Mouse (Mus musculus): ENCODE data around the gene Ndc1.
A peak's percentile ranks its signal among the peaks of the same experiment; 100 is the strongest.

The Ndc1 gene

DNA sequence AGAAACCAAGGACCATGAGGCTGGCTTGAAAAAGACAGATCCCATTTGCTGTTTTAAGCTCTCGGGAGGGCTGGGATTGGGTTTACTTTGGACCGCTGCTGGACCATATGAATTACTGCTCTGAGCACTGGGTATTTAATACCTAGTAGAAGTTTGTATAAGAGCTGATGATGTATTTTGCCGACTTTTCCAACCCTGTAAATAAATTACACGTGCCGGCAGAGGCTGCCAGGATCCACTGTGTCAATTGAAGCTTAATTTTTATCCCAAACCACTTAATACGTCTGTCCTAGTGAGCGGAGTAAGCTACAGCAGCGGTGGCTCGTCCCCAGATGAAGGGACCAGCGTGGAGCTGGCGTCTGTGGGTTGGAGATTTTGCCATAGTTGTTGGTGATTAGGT is 74.7 kb downstream of the Ndc1 start:
- DNase-seq (ENCODE audit: low spot score in 2 of 2), result no peak

DNA sequence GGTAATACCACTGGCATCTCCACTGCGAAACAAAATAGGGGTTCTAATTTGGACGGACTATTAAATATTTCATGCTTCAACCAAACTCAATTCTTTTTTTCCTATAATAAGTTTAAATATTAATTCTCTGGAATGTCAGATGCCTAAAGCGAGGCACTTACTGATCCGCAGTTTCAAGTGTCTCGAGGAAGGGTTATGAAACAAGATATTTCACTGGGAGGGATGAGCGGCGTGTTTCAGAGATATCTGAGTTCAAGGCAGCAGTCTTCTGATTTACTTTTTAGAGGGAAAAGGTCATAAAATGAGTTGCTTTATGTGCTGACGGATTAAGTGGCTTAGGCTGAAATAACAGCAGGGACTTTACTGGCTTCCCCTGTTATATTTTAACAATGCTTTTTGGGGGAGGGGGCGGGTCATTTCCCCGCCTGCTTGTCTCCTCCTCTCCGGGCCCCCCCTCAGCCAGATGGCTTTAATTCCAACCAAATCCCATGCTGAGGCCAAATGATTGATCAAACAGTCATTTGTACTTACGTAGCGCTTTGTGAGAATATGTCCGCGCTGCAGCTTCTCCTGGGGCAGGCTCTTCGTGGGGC is 75.4 kb downstream of the Ndc1 start:
- DNase-seq (ENCODE audit: low spot score in 2 of 2), result no peak

DNA sequence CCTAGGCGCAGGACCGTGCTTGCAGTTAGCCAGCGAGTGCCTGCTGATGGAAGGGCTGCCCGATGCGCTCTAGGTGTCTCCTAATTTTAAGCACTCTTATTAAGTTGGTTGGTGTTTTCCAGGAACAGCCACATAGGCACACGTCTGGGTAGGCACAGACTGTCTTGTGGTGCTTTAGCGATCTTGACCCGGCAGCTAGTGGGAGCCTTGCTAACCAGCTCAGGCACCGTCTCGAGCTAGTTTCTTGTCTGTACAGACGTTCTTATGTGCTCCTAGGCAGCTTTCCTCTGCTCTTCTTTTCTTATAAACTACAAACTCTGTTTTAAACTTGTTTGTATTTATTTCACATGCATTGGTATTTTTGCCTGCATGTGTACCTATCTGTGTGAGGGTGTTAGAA is 76.0 kb downstream of the Ndc1 start:
- no peak for DNase-seq (ENCODE audit: low spot score in 2 of 2)

DNA sequence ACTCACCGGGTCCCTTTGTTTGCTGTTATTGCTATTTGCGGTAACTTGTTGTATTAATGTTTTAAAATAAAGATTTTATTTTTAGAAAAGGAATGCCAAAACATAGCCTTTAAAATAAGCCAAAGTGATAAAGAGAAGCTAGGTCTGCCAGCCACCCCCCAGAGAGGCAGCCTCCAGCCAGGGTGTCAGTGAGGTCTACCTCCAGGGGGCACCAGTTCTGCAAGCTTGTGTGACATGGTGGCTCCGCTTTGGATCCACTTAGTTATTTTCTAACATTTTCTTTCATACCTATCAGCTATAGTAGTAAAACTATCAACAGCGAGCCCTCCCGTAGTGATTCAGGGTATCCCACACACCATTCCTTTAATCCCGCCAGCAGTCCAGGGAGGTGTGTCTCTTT is 80.9 kb downstream of the Ndc1 start:
- no peak for DNase-seq (ENCODE audit: low spot score in 2 of 2)

DNA sequence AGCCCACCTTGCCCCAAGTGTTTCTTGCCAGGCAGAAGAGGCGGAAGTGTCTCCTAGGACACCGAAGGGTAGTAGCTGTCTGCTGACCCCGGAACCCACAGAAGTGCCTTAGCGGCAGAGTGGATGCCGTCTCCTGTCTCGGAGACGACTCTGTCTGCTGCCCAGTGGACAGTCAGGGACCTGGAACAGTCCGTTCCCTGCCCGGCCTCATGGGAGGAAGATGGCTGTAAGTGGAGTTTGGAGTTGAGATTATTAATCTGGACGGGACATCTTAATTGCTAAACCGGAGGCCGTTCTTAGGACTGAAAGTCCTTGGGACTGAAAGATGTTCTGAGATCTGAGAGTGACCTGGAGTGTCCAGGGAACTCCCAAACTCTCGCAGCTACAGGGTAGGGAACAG is 81.9 kb downstream of the Ndc1 start:
- no peak for DNase-seq (ENCODE audit: low spot score in 2 of 2)

DNA sequence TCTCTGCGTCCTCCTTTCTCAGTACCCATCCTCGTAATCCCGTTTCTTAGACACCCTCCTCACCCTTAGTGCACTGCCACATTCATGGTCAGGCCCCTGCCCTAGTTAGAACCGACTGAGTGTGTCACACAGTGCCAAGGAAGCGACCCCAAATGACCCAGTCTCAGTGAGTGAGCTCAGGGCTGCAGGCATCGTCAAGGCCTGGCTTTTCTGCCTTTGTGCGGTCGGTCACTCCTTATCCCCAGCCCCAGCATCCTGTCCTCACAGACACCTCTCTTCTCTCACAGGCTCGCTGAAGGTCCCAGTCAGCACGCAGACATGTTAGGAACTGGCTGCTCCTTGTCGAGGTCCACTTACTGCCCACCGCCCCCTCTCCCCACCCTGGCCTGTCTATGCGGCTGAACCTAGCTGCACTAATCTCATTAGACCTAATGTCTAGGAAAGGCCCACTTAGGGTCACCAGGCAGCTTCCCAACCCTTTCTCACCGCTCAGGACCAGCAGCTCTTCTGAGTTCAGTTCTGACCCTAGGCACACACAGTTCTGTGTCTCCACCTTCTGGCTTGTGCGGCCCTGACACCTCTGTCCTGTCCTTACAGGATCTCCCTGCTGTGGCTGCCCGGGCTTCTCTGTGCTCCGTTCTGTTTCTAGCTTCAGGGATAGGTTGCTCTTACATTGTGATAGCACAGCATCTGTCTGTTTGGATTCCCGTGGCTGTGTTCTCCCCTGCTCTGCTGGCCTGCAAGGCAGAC is 84.9 kb downstream of the Ndc1 start:
- no peak for DNase-seq (ENCODE audit: low spot score in 2 of 2)

DNA sequence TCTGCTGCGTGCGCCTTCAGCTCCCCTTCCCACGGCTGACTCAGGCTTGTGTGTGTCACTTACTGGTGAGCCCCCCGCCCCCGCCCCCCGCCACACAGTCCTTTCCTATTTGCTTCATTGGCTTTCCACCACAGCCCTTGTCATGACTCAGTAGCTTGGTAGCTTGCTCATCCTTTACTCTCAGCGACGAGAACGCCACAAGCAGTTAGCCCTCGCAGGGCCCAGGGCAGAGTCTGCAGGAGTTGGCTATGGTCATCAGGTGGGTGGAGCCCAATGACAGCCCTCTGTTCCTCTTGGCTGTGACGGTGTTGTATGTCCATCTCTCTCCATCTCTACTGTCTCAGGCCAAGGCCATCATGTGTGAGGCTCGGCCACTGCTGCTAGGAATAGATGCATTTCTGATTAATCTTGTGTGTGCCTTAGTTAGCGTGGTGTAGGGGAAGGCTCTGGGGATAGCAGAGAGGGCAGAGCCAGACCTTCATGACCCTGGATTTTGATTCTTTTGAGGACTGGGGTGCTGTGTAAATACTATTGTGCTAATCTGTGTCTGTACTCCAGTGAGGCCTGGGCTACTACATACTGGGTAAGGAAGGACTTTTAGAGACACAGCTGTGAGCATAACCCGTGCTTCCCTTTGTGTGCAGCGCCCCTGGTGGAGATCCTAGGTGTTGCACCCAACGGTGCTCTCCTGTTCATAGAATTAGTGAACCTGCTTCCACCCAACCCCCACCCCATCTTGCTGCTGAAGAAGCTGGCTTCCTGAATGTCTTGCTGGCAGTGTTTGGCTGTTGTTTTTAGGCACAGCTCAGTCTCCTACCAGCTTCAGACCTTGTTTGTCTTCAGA is 85.8 kb downstream of the Ndc1 start:
- peak; percentile 87 to 93 for DNase-seq (ENCODE audit: low spot score in 2 of 2)

DNA sequence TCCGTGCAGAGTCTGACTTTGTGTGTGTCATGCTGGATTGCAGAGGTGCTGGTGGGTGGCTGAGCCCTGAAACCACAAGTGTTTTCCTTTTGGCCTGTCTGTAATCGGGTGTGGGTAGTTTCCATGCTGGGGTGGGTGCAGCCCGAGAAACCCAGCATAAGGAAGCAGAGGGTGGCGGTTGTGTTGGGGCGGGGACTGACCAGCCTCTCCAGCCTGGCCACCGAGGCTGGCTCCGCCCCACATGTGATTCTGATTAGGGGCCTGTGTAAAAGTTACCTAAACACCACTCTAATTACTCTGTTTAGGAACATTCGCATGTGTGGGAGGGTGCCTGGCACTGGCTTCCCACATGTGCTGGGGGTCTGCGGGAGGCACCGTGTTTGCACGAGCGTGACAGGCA is 90.0 kb downstream of the Ndc1 start:
- no peak for DNase-seq (ENCODE audit: low spot score in 2 of 2)

DNA sequence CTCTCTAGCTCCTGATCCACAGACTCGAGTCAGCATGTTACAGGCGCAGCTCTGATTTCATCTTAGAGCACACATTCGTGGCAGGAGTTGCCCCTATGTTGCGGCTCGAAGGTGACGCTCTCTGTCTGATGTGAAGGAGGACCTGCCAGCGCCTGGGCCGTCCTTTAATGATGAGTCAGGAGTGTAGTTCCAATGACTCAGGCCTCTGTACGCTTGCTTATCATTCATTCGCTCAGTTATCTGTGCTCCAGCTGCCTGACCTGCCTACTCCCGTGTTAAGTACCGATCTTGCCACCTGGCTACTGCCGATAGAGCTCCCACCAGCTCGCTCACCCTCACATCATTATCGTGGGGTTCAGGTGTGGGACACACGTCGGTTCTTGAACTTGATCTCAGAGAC is 91.3 kb downstream of the Ndc1 start:
- DNase-seq (ENCODE audit: low spot score in 2 of 2), result no peak

DNA sequence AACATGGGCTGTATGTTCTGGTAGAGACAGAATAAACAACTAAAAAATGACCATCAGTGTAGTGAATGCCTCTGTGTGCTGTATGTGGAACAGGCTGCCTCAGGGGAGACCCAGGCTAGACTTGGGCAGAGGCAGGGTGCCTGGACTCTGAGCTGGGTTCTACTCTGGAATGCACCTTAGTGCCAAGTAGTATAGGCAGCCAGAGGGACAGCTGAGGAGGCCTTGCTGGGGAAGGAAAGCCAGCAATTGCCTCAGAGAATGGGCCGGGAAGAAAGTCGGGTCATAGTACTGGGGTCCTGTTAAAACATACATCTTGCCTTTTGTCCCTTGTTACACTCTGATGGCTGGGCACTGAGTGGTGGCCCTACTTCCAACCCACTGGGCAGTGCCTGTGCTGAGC is 91.9 kb downstream of the Ndc1 start:
- DNase-seq (ENCODE audit: low spot score in 2 of 2), result no peak

DNA sequence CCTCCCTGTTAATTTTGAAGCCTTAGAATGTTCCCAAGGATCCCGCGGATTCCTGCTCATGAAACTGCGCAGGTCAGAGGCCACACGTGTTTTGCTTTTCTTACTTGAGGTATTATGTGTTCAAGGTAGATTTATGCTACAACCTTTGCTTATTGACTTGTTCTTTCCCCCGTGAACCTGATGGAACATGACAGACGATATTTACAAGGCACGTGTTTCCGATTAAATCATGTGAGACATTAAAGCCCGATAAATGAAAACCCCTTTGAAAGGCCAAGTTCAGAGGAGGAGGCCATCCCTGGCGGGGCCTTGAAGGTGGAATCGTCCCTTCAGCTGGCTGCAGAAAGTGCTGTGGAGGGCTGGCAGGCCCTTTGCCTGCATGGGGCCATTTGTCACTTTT is 92.9 kb downstream of the Ndc1 start:
- no peak for DNase-seq (ENCODE audit: low spot score in 2 of 2)
